Mouse (Mus musculus) NIH3T3 (cell line): ENCODE data around the gene Vax2.

Experiments
- DNase-seq: peaks from one replicate; pipeline ENCODE4 v3.0.0-alpha.2; 2012; ENCODE audit warnings: low read depth

The Vax2 gene

DNA sequence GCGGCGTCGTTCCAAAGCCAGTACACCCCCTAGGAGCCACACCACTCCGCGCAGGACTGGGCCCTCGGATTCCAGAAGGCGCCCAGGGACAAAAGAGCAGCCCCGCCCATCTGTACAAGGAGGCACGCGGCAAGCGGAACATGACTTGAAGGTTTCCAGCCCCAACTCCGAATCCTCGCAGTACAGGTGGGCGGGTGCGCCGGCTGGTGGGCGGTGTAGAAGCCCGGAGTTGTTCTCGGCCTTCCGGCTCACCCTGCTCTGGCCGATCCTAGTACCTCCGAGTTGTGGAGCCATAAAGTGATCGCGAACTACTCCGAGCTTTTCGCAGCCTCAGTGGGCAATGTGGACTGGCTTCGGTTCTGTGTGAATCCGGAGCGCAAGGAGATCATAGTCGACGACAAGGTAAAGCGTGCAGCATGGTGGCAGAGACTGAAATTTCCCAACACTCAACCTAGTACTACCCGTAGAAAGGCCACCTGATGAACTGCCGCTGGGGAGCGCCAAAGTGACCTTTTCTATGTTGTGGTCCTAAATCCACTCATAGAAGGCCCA lies 51.9 kb downstream of the Vax2 start:
- no peak for DNase-seq

DNA sequence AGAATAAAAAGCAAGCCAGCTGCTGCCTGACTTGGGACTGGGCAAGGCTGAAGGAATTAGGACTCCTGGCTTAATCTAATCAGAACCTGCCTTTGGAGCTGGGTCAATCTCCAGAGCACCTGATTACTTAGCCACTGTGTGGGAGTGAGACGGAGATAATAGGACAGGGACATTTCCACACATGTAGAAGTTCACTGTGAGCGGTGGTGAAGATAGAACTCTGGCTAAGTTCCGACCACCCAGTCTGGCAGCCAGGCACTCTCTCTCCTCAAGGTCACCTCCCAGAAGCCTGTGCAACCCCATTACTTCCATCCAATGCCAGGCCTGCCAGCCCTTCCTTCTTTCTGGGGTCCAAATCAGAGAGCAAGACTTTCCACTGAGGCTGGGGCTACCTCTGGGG lies 55.9 kb downstream of the Vax2 start:
- no peak for DNase-seq

DNA sequence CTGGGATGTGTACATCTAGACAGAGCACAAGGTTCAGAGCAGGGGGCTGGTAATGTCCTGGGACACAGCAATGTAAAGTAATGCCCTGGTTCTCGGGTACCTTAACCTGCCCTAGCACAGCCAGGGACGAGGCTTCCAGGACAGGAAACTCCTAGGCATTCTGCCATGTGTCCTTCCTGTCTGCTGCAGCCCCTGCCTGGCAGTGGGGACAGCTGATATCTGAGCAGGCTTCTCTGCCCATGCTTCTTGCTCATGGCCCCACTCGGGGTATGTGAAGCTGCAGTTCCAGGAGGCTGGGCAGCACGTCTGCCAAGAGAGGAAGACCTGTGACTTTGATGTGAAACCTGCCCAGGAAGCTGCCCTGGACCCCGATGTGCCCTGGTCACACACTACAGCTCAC lies 57.4 kb downstream of the Vax2 start:
- DNase-seq = no peak

DNA sequence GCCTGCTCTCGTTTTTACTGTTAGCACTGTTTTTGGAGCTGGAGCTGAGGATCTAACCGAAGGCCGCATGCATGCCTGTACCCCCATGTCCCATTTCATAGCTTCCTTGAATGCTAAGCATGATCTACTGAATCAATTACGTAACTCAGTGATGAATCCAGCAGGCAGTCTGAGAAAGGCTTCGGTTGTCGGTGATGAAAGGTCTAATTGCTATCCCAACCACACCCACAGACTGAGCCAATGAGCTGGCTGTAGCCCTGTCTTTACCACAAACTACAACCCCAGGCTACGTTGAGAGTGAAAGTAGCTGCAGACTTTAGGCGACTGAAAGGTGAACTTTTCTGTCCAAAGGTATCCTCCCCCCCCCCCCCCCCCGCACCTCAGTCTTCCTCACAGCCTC lies 63.1 kb downstream of the Vax2 start:
- peak; percentile 76 for DNase-seq

DNA sequence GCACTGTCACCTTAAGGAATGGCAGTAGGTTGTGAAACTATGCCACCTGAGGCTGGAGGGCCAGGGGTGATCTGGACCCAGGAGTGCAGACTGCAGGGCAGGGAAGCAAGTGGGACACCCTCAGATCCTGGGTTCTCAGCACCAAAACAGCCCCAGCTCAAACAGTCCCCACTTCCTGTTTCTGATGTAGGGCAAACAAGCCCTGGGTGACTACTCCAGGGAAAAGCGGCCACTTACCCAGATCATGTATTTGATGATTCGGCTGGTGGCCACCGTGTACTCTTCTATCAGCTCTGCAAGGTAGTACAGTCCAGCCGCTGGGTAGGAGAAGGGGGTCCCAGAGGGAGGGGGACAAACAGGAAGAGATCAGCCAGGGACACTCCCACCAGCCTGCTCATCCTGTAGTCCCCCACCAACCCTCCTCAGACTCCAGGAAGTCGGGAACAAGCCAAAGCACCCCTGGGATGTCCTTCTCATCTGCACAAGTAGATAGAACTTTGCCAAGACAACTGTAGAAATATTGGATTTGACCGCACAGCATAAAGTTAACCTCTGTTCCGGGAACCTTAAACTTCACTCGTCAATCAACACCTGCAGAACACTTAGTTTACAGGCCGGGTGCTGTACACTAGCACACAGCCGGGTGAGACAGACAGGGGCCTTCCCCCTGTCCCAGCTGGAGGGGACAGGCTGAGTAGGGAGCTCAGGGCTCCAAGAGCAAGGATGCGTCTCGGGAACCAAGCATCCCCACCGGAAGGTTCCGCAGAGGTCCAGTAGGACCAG lies 63.9 kb downstream of the Vax2 start:
- DNase-seq = no peak

DNA sequence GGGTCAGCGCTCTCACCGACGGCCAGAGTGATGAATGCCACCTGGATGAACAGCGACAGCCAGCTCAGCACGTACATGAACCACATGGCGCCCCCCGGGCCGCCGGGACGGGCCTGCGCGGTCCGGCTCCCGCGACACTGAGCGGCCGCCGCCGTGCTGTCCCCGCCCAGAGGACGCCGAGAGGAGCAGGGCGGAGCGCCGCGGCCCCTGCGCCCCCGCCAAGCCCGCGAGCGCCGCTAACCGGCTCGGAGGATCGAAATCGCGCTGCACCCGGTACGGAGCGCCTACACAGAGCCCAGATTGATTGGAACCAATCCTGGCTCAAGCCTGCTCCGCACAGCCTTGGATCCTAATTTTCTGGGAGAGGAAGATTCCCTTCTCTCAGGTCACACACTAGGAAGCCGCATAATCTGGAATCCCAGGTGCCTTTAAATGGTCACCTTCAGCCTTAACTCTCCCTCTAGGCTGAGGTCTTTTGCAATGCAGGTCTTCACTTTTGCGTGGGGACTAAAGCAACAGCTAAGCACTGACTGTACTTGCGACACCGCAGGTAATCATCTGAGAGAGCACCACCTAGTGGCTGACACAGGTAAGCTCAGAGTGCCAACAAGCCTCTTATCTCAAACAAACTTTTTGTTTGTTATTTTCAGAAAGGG lies 64.7 kb downstream of the Vax2 start, which contains the start of gene Tex261:
Tex261 (minus strand) TSS at position 176 of the 656 bp plus-strand sequence.
- DNase-seq = peak; percentile 96

DNA sequence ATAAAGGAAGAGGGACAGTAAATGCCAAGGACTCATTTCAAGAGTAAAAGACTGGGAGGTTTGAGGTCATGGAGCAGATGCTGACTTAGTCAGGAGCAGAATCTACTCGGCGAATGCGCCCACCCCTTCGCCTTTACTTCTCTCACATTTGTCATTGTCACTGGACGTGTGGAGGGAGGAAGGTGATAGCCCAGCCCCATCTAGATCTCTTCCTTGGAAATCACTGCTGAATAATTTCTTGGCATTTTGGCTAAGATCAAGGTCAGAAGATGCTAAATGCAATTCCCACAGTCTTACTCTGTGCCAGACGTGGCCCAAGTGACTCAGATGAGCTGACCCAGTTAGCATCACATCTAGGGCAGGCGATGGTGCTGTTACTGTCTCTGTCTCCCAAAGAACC lies 67.2 kb downstream of the Vax2 start:
- DNase-seq = no peak

DNA sequence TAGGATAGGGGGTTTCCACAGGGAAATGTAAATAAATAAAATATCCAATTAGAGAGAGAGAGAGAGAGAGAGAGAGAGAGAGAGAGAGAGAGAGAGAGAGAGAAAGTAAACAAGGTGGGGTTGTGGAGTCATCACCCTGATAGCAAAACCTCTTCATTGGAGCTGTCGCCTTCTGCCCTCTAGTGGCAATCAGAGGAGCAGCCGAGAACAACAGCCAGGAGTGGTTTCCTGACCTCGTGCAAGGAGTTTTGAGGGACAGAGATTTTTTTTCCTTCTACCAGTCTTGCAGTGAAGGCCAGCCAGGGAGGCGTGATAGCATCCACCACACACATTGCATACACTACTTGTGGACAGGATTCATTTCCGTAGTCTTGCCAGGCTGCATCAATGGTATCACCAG lies 68.0 kb downstream of the Vax2 start:
- DNase-seq = peak; percentile 80

DNA sequence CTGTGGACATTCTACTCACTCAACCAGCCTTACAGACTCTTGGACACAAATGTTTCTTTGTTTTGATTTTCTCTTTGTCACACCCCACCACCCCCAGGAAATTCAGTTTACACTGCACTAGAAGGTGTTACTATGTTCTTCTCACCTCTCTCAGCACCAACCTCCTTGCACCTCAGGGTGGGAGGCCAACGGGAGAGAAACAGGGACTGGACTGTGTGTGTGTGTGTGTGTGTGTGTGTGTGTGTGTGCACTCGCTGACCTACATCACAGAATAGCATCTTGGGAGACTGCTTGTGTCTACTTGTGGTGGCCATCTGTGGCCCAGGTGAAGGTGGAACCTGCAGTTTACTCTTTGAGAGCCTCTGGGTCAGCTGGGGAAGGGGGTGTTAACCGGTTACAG lies 75.4 kb downstream of the Vax2 start:
- DNase-seq = no peak
